8 mouse cellular contexts compared by ENCODE assay signal in genomic region chr4:137388059-137388794, GRCm38 (mm10). TPM values are rescaled to one million over a fixed set of nuclear protein-coding genes. Genes with fewer than 3 reads are reported as not detected.
DNase-seq lines count a peak whose midpoint lies in the region; ATAC-seq and TF ChIP-seq lines count a peak whose summit lies in the region.

No protein-coding gene starts in this region.

- H3K36me3 ChIP-seq in hindbrain, embryonic 13.5 days = no peaks in the 10 kb centered on the region

- H3K27me3 ChIP-seq in Patski = no peaks in the 10 kb centered on the region
- no peaks in the 10 kb centered on the region for H3K27me3 ChIP-seq in hindbrain, embryonic 13.5 days

- H3K4me1 ChIP-seq in hindbrain, embryonic 13.5 days (replicated peaks) = peaks cover 17% of the 10 kb centered on the region

- H3K9me3 ChIP-seq in hindbrain, embryonic 13.5 days = no peaks in the 10 kb centered on the region

- H3K4me2 ChIP-seq in hindbrain, embryonic 13.5 days = peak overlapping the region; percentile 93

- peak overlapping the region; percentile 88 for H3K9ac ChIP-seq in hindbrain, embryonic 13.5 days

- in situ Hi-C loops in Patski (cut with MboI; ENCODE audit: low pct_unique_long_range_greater_than_20kb) = no loop called here

- POLR2A ChIA-PET in Patski (lab: Charles Lee) = interaction anchor here (1.2 to 1.4 kb wide), 3 partner anchors 10 to 73 kb away, joined by 3 to 4 read pairs (median 4); partner anchors contain the start of gene Cdc42

- no peak for TF ChIP-seq CTCF in Patski (IDR thresholded peaks at IDR 0.05)

- H3K27ac ChIP-seq in hindbrain, embryonic 13.5 days = peak overlapping the region; percentile 92

- under 1% methylated on average over 46 of the region's 46 CpGs for whole genome bisulfite sequencing in hindbrain, embryonic 13.5 days

- peak overlapping the region; percentile 91 for H3K4me3 ChIP-seq in hindbrain, embryonic 13.5 days

- DNase-seq in Patski (ENCODE audit: low read depth, low spot score) = peak; percentile 60
- peak; percentile 89 to 90 for DNase-seq in cerebellum, postnatal 14 days
- DNase-seq in frontal cortex, postnatal 14 days (ENCODE audit: low spot score in 2 of 2) = peak; percentile 75 to 77
- DNase-seq in layer of hippocampus, postnatal 25 days (ENCODE audit: extremely low spot score in 1 of 2, low spot score in 1 of 2) = peak; percentile 60 to 75
- DNase-seq in lung, postnatal 25 days (ENCODE audit: low spot score) = peak; percentile 91
- DNase-seq in retina, embryonic 14.5 days (ENCODE audit: low spot score) = peak; percentile 95
- peak; percentile 80 for DNase-seq in thymus, postnatal 4 days

- CTCF ChIA-PET in Patski (lab: Charles Lee) = interaction anchor here (1.1 to 1.4 kb wide), 2 partner anchors 12 to 13 kb away, joined by 3 read pairs; no protein-coding TSS in a partner anchor

- ATAC-seq in Patski = peak; percentile 51
- ATAC-seq in hindbrain, embryonic 13.5 days (ENCODE audit: low FRiP score) = peak; percentile 95

RNA-seq across cellular contexts. Expression of gene Cela3a, which starts 21.4 kb away (rescaled TPM):
- polyA plus RNA-seq in Patski (2021) = not detected
- not detected in 2 replicates for polyA plus RNA-seq in hindbrain, embryonic 13.5 days (2015; fragmentation: Nextera tagmentation; extraction: Ambion mirVana)
- not detected for total RNA-seq in layer of hippocampus, postnatal 25 days (2021)

RNA-seq across cellular contexts. Expression of gene Cdc42, which starts 30.7 kb away (rescaled TPM):
- polyA plus RNA-seq in Patski (2021) = 245 TPM
- 840 and 841 TPM in 2 replicates for polyA plus RNA-seq in hindbrain, embryonic 13.5 days (2015; fragmentation: Nextera tagmentation; extraction: Ambion mirVana)
- total RNA-seq in layer of hippocampus, postnatal 25 days (2021) = 100 to 1,000 TPM; 307 to 339 TPM

RNA-seq across cellular contexts. Expression of gene Cela3b, which starts 42.1 kb away (rescaled TPM):
- not detected for polyA plus RNA-seq in Patski (2021)
- polyA plus RNA-seq in hindbrain, embryonic 13.5 days (2015; fragmentation: Nextera tagmentation; extraction: Ambion mirVana) = not detected in 2 replicates
- total RNA-seq in layer of hippocampus, postnatal 25 days (2021) = not detected

Comparison
In these comparisons a context has a peak if more than half of its experiments do, and no peak if none do; other contexts are left out.
1. Peak in every context shown above with its lines: DNase-seq, ATAC-seq, H3K4me3 ChIP-seq and H3K27ac ChIP-seq.